Mouse (Mus musculus): ENCODE results near the gene Gcnt3. TPM values are rescaled to one million over a fixed set of nuclear protein-coding genes. Genes with fewer than 3 reads are reported as not detected.

The Gcnt3 gene
- polyA plus RNA-seq, 1 experiment from 2014 or later, result not detected

DNA sequence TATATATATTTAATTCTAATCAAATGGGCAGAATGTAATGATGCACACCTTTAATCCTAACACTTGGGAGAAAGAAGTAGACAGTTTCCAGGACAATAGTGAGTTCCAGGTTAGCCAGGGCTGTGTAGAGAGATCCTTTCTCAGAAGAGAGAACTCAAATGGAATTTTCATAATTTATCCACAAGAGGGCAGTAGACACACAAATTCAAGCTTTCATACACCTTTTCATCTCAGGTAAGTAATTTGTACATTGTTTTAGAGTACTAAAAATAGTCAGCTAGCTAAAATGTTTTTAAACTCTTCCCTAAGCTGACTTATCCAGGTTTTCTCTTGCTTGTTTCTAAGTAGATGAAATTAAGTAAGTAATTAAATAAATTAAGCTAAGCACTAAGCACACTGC is 19.0 kb downstream of the Gcnt3 start:
- H3K4me1 ChIP-seq (ENCODE audit: control insufficient read depth, insufficient read depth, low read length), result no peaks in the 10 kb centered on the region; the same call in 1 of the 2 replicates
- H3K27me3 ChIP-seq (ENCODE audit: control insufficient read depth, insufficient read depth, low read length), result no peaks in the 10 kb centered on the region
- peaks cover 4% of the 10 kb centered on the region; the same call in 1 of the 2 replicates for H3K36me3 ChIP-seq (ENCODE audit: control insufficient read depth, insufficient read depth, low read length)
- no peak overlapping the region for H3K27ac ChIP-seq (ENCODE audit: low read depth, low read length)
- no peak overlapping the region for H3K4me2 ChIP-seq
- H3K4me3 ChIP-seq (ENCODE audit: low read depth, low read length), result no peak overlapping the region
- ATAC-seq (ENCODE audit: low FRiP score) (no peak), DNase-seq (ENCODE audit: low spot score, missing footprints) (peak; percentile 87)
- H3K9ac ChIP-seq (ENCODE audit: low read length), result no peak overlapping the region
- H3K9me3 ChIP-seq (ENCODE audit: control insufficient read depth, low read length), result no peaks in the 10 kb centered on the region

DNA sequence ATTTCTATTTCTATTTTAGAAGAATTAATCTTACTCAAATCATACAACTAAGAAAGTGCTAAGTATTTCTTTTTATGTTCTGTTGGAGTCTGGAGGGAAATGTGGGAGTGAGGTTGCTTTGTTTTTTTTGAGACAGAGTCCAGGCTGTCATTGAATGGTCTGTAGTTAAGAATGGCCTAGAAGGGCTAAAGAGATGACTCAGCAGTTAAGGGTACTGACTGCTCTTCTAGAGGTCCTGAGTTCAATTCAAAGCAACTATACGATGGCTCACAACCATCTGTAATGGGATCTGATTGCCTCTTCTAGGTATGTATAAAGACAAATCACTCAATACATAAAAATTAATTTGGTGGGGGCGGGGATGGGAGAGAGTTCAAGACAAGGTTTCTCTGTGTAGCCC is 22.3 kb downstream of the Gcnt3 start:
- WGBS, result 90% methylated on average over 2 of the region's 2 CpGs

DNA sequence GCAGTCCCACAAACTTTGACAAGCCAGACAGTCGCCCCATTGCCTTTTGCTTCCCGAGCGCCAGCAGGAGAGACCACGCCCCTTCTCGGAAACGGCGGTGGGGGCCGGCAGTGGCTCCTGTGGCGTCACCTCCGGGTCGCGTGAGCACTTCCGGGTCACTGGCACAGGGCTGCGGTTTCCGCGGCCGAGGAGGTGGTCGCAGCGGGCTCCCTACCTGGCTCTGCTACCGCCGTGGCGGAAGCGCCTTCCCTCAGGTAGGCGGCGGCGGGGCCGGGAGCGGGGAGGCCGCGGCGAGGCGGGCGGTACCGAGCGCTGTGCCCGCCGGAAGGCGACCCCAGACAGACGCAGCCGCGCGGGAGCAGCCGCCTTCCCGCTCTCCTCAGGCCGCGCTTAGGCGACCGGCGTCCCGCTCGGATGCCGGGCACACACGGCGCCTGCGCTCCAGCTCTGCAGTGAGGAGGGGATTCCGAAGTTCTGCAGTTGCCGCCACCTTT is 25.4 kb downstream of the Gcnt3 start, which contains the start of gene Gtf2a2:
TSS of gene Gtf2a2 (plus strand) at position 143 of the 494 bp plus-strand sequence.
- peaks cover 9% of the 10 kb centered on the region; the same call in 1 of the 2 replicates for H3K36me3 ChIP-seq (ENCODE audit: control insufficient read depth, insufficient read depth, low read length)
- peak; percentile 99 for DNase-seq (ENCODE audit: low spot score, missing footprints)
- H3K9ac ChIP-seq (ENCODE audit: low read length), result peak within 1 kb of the TSS; percentile 88
- WGBS, result under 1% methylated on average over 56 of the region's 57 CpGs
- H3K27me3 ChIP-seq (ENCODE audit: control insufficient read depth, insufficient read depth, low read length), result no peaks in the 10 kb centered on the region
- peak within 1 kb of the TSS; percentile 86 for H3K4me3 ChIP-seq (ENCODE audit: low read depth, low read length)
- H3K27ac ChIP-seq (ENCODE audit: low read depth, low read length), result peak within 1 kb of the TSS; percentile 75
- no peaks in the 10 kb centered on the region for H3K9me3 ChIP-seq (ENCODE audit: control insufficient read depth, low read length)
- H3K4me2 ChIP-seq, result peak within 1 kb of the TSS; percentile 83
- peaks cover 7% of the 10 kb centered on the region for H3K4me1 ChIP-seq (ENCODE audit: control insufficient read depth, insufficient read depth, low read length)
- ATAC-seq (ENCODE audit: low FRiP score), result peak; percentile 99

More for the DNA sequence above, 22.3 kb downstream of the Gcnt3 start:
- ATAC-seq (ENCODE audit: low FRiP score) (no peak), DNase-seq (ENCODE audit: low spot score, missing footprints) (no peak)
- Histone ChIP-seq H3K4me2 (no peak overlapping the region), H3K36me3 (ENCODE audit: control insufficient read depth, insufficient read depth, low read length) (peaks cover 4% of the 10 kb centered on the region; the same call in 1 of the 2 replicates), H3K27me3 (ENCODE audit: control insufficient read depth, insufficient read depth, low read length) (no peaks in the 10 kb centered on the region), H3K4me3 (ENCODE audit: low read depth, low read length) (no peak overlapping the region), H3K4me1 (ENCODE audit: control insufficient read depth, insufficient read depth, low read length) (peaks cover 7% of the 10 kb centered on the region), H3K9ac (ENCODE audit: low read length) (no peak overlapping the region), H3K9me3 (ENCODE audit: control insufficient read depth, low read length) (no peaks in the 10 kb centered on the region), H3K27ac (ENCODE audit: low read depth, low read length) (no peak overlapping the region)

DNA sequence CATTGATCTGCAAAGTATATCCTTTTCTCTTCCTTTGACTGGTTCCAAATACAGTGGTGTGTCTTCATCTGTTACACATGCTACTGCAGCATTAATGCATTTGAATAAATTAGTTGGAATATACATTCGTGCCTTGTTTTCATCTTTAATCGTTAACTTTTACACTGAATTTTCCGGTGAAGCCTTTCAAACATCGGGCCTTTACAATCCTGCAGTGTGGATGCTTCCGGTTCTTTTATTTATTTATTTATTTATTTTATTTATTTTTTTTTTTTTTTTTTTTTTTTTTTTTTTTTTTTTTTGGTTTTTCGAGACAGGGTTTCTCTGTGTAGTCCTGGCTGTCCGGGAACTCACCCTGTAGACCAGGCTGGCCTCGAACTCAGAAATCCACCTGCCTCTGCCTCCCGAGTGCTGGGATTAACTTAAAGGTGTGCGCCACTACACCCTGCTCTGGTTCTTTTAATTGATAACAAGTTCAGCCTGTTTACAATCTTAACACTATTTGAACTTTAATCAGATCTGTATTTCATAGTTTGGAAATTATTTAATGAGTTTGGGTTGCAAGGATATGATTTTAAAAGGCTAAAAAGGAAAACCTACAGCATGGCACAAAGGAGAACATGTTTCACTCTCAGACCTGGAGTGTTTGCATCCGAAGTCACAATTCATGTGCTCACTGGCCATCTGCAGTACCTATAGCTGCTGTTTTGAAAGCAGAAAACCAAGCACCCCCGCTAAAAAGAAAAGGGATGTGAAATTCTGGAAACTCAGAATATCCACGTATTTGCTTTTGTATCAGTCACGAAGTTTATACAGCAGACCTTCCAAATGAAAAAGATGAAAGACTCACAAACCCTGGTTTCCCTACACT is 26.1 kb downstream of the Gcnt3 start:
- H3K27me3 ChIP-seq (ENCODE audit: control insufficient read depth, insufficient read depth, low read length), result no peaks in the 10 kb centered on the region
- H3K4me2 ChIP-seq, result peak overlapping the region; percentile 28
- H3K9ac ChIP-seq (ENCODE audit: low read length), result peak overlapping the region; percentile 88
- ATAC-seq (ENCODE audit: low FRiP score), result peak; percentile 52
- peaks cover 7% of the 10 kb centered on the region for H3K4me1 ChIP-seq (ENCODE audit: control insufficient read depth, insufficient read depth, low read length)
- peak overlapping the region; percentile 86; the same call in 1 of the 2 replicates for H3K4me3 ChIP-seq (ENCODE audit: low read depth, low read length)
- DNase-seq (ENCODE audit: low spot score, missing footprints), result no peak
- no peaks in the 10 kb centered on the region for H3K9me3 ChIP-seq (ENCODE audit: control insufficient read depth, low read length)
- 0 out of 2 replicates have a peak overlapping the region, but pooled peaks have one; percentile 75 for H3K27ac ChIP-seq (ENCODE audit: low read depth, low read length)
- WGBS, result 68% methylated on average over 14 of the region's 14 CpGs
- H3K36me3 ChIP-seq (ENCODE audit: control insufficient read depth, insufficient read depth, low read length), result peaks cover 9% of the 10 kb centered on the region; the same call in 1 of the 2 replicates

DNA sequence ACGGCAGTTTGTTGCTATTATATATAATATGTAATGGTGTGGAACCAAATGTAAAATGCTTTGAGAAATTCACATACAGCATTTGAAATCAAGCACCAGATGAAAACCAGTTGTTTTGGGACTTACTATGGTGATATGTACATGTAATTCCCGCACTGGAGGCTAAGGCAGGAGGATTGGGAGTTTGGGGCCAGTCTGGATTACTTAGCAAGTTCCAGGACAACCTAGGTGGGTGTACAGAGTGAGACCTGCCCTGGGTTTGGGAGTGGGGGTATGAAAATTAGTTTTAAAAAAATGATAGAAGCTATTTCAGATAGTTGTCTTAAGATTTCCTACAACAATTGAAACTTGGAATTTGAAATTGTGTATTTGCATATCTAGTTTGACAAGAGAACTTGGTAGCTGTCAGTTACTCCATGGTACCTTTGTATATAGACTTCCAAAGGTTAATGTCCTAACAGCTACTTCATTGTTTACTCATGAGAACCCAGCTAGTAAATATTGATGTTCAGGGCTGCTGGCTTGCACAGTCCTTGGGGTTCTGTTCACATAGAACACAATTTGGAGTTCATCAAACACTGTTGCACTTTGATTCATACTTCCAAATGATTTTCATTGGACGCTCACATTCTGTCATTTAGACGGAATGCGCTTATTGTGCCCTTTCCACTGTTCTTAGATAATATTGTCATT is 27.0 kb downstream of the Gcnt3 start:
- Histone ChIP-seq H3K4me1 (ENCODE audit: control insufficient read depth, insufficient read depth, low read length) (peaks cover 7% of the 10 kb centered on the region), H3K9ac (ENCODE audit: low read length) (no peak overlapping the region), H3K27me3 (ENCODE audit: control insufficient read depth, insufficient read depth, low read length) (no peaks in the 10 kb centered on the region), H3K27ac (ENCODE audit: low read depth, low read length) (no peak overlapping the region), H3K4me2 (no peak overlapping the region), H3K9me3 (ENCODE audit: control insufficient read depth, low read length) (no peaks in the 10 kb centered on the region), H3K36me3 (ENCODE audit: control insufficient read depth, insufficient read depth, low read length) (peaks cover 9% of the 10 kb centered on the region; the same call in 1 of the 2 replicates), H3K4me3 (ENCODE audit: low read depth, low read length) (no peak overlapping the region)
- 95% methylated on average over 5 of the region's 5 CpGs for WGBS
- peak; percentile 82 for DNase-seq (ENCODE audit: low spot score, missing footprints)
- ATAC-seq (ENCODE audit: low FRiP score), result no peak

DNA sequence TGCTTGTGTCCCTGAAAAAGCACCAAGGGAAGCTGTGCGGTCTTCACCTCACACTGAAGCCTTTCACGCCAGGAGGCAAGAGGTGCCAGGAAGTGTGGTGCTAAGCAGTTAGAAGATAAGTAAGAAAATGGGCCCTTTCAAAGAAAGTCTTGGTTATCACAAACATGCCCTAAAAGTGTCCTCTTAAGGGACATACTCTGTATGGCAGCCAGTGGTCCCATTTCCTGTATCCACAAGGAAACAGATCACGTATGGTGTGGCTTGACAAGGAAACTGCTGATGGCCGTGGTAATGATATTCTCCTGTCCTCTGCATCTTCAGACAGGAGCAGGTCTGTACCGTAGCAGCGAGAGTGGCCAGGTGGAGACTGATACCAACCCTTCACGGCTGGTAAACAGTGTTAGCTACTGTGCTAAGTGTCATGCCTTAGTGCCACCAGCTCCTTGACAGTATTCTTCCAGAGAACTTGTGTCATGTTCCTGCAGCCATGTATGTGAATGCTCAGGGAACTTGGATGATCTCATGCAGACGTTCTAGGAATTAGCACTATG is 28.1 kb downstream of the Gcnt3 start:
- Histone ChIP-seq H3K4me1 (ENCODE audit: control insufficient read depth, insufficient read depth, low read length) (peaks cover 7% of the 10 kb centered on the region), H3K36me3 (ENCODE audit: control insufficient read depth, insufficient read depth, low read length) (peaks cover 9% of the 10 kb centered on the region; the same call in 1 of the 2 replicates), H3K9ac (ENCODE audit: low read length) (no peak overlapping the region), H3K9me3 (ENCODE audit: control insufficient read depth, low read length) (no peaks in the 10 kb centered on the region), H3K4me2 (no peak overlapping the region), H3K27ac (ENCODE audit: low read depth, low read length) (no peak overlapping the region), H3K4me3 (ENCODE audit: low read depth, low read length) (no peak overlapping the region), H3K27me3 (ENCODE audit: control insufficient read depth, insufficient read depth, low read length) (no peaks in the 10 kb centered on the region)
- ATAC-seq (ENCODE audit: low FRiP score) (no peak), DNase-seq (ENCODE audit: low spot score, missing footprints) (peak; percentile 28)
- 89% methylated on average over 8 of the region's 8 CpGs for WGBS

DNA sequence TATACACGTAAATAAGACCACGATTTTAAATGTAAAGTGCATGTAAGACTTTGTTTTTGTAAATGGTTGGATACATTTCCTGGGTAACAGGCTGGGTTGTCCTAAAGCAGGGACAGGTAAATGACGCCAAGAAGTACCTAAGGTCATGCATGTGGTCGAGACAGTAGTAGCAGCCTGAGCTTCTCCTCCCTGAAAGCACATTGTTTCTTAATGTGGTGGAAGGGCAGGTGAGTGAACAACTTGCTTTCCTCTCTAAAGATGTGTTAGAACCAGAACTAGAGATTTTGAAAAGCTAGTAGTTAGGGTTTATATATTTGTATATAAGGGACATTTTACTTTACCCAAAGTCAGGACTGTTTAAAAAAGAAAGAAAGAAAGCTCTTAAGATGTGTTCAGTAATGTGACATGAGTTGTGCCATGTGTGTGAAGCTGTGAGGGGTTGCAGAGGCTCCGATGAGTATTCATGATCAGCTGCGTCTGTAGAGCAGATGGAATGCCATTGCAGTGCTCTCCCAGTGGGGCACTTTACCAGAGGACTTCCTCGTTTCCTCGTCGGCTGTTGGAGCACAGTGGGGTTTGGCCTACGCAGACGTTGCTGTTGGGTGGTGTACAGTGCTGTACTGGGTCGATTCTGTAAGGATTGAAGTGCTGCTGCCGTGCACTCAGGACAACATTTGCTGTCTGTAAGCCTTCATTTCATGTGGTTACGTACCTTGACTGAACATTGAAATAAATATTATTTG is 30.2 kb downstream of the Gcnt3 start:
- Histone ChIP-seq H3K36me3 (ENCODE audit: control insufficient read depth, insufficient read depth, low read length) (peaks cover 15% of the 10 kb centered on the region; the same call in 1 of the 2 replicates), H3K9me3 (ENCODE audit: control insufficient read depth, low read length) (no peaks in the 10 kb centered on the region), H3K4me1 (ENCODE audit: control insufficient read depth, insufficient read depth, low read length) (no peaks in the 10 kb centered on the region), H3K9ac (ENCODE audit: low read length) (no peak overlapping the region), H3K27me3 (ENCODE audit: control insufficient read depth, insufficient read depth, low read length) (no peaks in the 10 kb centered on the region), H3K4me2 (no peak overlapping the region), H3K27ac (ENCODE audit: low read depth, low read length) (no peak overlapping the region), H3K4me3 (ENCODE audit: low read depth, low read length) (no peak overlapping the region)
- DNase-seq (ENCODE audit: low spot score, missing footprints) (peak; percentile 76), ATAC-seq (ENCODE audit: low FRiP score) (no peak)
- 91% methylated on average over 14 of the region's 14 CpGs for WGBS

DNA sequence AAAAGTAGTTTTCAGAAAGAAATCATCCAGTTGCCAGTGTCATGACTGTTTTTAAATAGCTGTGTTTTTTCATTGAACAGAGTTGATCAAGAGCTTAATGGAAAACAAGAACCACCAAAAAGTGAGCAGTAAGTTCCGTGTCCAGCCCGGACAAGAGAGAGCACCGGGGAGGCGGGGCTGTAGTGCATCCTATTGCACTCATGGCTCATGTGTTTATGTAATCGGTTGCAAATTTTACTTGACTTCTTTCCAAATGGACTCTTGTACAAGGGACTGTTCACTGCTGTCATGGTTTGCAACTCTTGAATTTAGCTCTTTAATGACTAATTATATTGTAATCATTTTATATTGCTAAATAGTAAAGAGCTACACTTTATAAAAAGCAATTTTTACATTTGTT is 30.9 kb downstream of the Gcnt3 start:
- Histone ChIP-seq H3K27me3 (ENCODE audit: control insufficient read depth, insufficient read depth, low read length) (no peaks in the 10 kb centered on the region), H3K4me1 (ENCODE audit: control insufficient read depth, insufficient read depth, low read length) (no peaks in the 10 kb centered on the region), H3K9ac (ENCODE audit: low read length) (no peak overlapping the region), H3K4me3 (ENCODE audit: low read depth, low read length) (no peak overlapping the region), H3K4me2 (no peak overlapping the region), H3K27ac (ENCODE audit: low read depth, low read length) (no peak overlapping the region), H3K36me3 (ENCODE audit: control insufficient read depth, insufficient read depth, low read length) (peaks cover 15% of the 10 kb centered on the region; the same call in 1 of the 2 replicates), H3K9me3 (ENCODE audit: control insufficient read depth, low read length) (no peaks in the 10 kb centered on the region)
- DNase-seq (ENCODE audit: low spot score, missing footprints) (peak; percentile 64), ATAC-seq (ENCODE audit: low FRiP score) (no peak)
- 94% methylated on average over 5 of the region's 5 CpGs for WGBS
